Mouse (Mus musculus) lung, adult 2 months (tissue): ENCODE results near the gene Mark2.

Experiments used
- CTCF ChIP-seq: fragments of 200-500 bp; IDR thresholded peaks from 2 replicates; pipeline ENCODE4 v1.5.1; 2011; ENCODE audit warnings: mild to moderate bottlenecking, low read length, control low read depth; ENCODE audit not compliant: insufficient read depth
- POLR2A ChIP-seq: fragments of 200-500 bp; IDR thresholded peaks from 2 replicates; pipeline ENCODE4 v1.6.1; 2011; ENCODE audit warnings: low read depth, mild to moderate bottlenecking, control low read depth, low read length, borderline replicate concordance; ENCODE audit errors: extremely low read depth

DNA sequence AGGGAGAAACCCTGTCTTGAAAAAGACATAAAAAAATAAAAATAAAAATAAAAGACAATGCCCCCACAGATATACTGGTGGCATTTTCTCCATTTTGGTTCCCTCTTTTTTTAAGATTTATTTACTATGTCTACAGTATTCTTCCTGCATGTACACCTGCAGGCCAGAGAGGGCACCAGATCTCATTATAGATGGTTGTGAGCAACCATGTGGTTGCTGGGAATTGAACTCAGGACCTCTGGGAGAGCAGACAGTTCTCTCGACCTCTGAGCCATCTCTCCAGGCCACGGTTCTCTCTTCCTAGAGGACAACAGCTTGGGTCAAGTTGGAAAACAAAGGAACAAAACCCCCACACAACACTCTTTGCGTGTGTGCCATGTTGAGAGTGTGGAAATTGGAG lies 79.7 kb downstream of the Mark2 start:
- TF ChIP-seq POLR2A = no peak
- TF ChIP-seq CTCF = no peak
